Mouse (Mus musculus) cortical plate, adult 2 months (tissue): ENCODE measurements around the gene Arhgap24. TPM values are rescaled to one million over a fixed set of nuclear protein-coding genes. Genes with fewer than 3 reads are reported as not detected.

ENCODE experiments used
- H3K27ac ChIP-seq: fragments of 200-500 bp; 2 replicates; pipeline ENCODE4 v1.5.1; 2012; ENCODE audit warnings: low read length, control low read depth, inconsistent platforms; ENCODE audit not compliant: insufficient read depth
- H3K4me1 ChIP-seq: fragments of 200-500 bp; 2 replicates; pipeline ENCODE4 v1.6.1; 2011; ENCODE audit warnings: low read length; ENCODE audit not compliant: control insufficient read depth, insufficient read depth
- H3K4me3 ChIP-seq: fragments of 200-500 bp; 2 replicates; pipeline ENCODE4 v1.5.1; 2011; ENCODE audit warnings: mild to moderate bottlenecking, low read length, control low read depth; ENCODE audit not compliant: insufficient read depth
- CTCF ChIP-seq: fragments of 200-500 bp; IDR thresholded peaks from 2 replicates; pipeline ENCODE4 v1.5.1; 2011; ENCODE audit warnings: mild to moderate bottlenecking, control low read depth, low read length; ENCODE audit not compliant: insufficient read depth; ENCODE audit errors: extremely low read depth
- POLR2A ChIP-seq: fragments of 200-500 bp; IDR thresholded peaks from 2 replicates; pipeline ENCODE4 v1.6.1; 2011; ENCODE audit warnings: mild to moderate bottlenecking, low read length, control low read depth; ENCODE audit not compliant: insufficient read depth; ENCODE audit errors: extremely low read depth
- polyA plus RNA-seq: library from polyadenylated mRNA; depleted of rRNA; stranded (reverse); fragments of >200 nt; gene quantifications from 2 replicates; pipeline ENCODE4 v1.2.3, GENCODE M21; 2012

The Arhgap24 gene
- polyA plus RNA-seq, 1 experiment = 4.9 TPM

DNA sequence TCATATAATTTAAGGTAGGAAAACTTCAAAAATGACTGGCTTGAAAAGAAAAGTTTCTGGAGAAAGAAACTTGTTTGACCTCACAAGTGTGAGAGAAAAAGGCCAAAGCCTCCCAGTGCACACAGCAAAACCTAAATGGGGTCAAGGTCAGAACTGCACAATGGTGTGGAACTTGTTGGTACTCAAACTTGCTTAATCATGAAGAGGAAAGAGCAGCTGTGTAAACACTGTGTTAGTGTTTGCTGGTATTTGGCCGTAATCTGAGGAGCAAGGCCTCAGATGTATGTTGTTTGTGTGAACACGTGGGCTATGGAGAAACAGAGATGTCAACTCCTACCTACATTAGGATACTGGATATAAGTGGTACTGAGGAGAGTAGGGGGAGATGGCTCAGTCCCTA, 212.0 kb downstream of the Arhgap24 start:
- no peaks in the 10 kb centered on the region for H3K4me1 ChIP-seq
- H3K4me3 ChIP-seq = no peak overlapping the region
- H3K27ac ChIP-seq = no peak overlapping the region
- TF ChIP-seq CTCF = no peak
- TF ChIP-seq POLR2A = no peak

DNA sequence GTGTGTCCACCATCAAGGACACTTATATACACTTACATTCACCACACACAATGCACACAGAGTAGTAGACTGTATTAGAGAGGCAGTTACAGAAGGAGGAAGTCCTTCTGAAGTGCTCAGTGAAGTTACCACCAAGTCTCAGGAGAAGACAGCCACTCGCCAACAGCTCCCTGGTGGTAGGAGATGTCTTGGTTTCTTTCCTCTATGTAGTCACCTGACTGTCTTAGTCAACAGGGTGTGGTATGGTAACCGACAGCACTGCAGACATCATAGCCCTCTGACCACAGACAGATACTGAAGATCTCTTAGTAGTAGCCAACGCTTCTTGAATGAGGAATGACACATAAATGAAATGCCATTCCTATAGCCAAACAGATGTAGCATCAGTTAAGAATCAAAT, 212.7 kb downstream of the Arhgap24 start:
- H3K4me1 ChIP-seq = no peaks in the 10 kb centered on the region
- H3K27ac ChIP-seq = no peak overlapping the region
- no peak for TF ChIP-seq POLR2A
- TF ChIP-seq CTCF = no peak
- no peak overlapping the region for H3K4me3 ChIP-seq

DNA sequence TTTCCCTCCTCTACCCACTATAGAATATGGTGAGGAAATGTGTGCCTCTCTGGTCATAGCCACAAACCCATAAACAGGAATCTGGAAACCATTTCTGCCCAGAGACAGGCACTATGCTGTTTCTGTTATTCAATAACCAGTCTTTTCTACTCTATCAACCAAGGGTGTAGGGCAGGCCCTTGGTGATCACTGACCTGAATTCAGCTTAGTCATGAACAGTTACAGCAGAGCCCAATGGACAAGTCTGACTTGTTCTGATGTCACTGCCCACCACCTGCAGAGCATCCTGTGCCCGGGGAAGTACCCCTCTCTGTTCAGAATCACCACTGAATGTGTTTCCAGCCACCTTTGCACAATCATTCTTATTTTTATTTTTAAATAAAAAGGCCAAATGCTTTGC, 216.6 kb downstream of the Arhgap24 start:
- Histone ChIP-seq H3K4me1 (no peaks in the 10 kb centered on the region), H3K4me3 (no peak overlapping the region), H3K27ac (no peak overlapping the region)
- TF ChIP-seq POLR2A (no peak), CTCF (no peak)

DNA sequence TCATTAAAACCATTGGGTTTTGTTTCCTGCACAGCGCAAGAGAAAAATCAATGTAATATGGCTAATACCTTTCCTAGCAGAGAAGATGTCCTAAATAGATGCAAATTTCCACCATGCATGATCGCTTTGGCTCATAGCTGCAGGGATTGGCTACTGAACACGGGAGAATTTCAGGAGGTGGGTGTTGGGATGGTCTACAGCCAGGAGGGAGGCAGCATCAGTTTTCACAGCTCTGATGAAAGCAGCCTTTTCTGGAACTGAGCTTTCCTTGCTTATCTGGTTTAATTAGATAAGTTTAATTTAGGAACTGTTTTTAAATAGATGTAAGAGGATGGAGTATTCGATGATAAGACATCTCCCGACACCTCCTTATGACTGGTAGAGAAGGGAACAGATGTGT, 217.2 kb downstream of the Arhgap24 start:
- TF ChIP-seq POLR2A (no peak), CTCF (no peak)
- Histone ChIP-seq H3K27ac (no peak overlapping the region), H3K4me3 (no peak overlapping the region), H3K4me1 (no peaks in the 10 kb centered on the region)

DNA sequence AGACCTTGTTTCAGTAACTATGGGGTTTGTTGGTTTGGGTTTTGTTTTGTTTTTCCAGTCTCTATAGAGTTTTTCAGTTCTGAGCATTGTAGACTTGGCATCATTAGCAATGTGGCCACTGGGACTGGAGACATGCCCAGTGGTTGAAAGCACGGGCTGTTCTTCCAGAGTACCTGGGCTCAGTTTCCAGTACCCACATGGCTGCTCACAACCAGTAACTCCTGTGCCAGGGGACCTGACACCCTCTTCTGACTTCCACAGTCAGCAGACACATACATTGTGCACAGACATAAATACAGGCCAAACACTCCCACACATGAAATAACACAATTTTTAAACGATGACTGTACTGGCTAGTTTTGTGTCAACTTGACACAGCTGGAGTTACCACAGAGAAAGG, 217.7 kb downstream of the Arhgap24 start:
- no peak overlapping the region for H3K4me3 ChIP-seq
- TF ChIP-seq POLR2A = no peak
- no peak for TF ChIP-seq CTCF
- H3K27ac ChIP-seq = no peak overlapping the region
- no peaks in the 10 kb centered on the region for H3K4me1 ChIP-seq

DNA sequence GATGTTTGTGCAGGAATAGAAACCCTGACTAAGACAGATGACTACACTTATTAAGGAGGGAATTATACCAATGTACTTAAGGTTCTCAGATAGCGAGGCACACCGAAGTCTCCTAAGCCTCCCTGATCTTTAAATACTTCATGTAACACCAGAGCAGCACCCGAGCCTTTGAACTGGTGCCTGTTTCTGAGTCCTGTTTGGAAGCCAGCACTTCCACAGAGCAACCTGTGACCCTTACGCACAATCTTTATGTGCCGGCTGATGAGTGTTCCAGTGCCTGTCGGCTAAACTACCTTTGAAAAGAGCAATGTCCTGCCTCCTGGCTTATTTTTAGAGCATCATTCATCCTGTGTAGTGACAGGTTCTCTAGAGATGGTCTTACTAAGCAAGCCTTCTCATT, 221.4 kb downstream of the Arhgap24 start:
- H3K4me3 ChIP-seq = no peak overlapping the region
- no peak overlapping the region for H3K27ac ChIP-seq
- no peaks in the 10 kb centered on the region for H3K4me1 ChIP-seq
- TF ChIP-seq CTCF (no peak), POLR2A (no peak)

DNA sequence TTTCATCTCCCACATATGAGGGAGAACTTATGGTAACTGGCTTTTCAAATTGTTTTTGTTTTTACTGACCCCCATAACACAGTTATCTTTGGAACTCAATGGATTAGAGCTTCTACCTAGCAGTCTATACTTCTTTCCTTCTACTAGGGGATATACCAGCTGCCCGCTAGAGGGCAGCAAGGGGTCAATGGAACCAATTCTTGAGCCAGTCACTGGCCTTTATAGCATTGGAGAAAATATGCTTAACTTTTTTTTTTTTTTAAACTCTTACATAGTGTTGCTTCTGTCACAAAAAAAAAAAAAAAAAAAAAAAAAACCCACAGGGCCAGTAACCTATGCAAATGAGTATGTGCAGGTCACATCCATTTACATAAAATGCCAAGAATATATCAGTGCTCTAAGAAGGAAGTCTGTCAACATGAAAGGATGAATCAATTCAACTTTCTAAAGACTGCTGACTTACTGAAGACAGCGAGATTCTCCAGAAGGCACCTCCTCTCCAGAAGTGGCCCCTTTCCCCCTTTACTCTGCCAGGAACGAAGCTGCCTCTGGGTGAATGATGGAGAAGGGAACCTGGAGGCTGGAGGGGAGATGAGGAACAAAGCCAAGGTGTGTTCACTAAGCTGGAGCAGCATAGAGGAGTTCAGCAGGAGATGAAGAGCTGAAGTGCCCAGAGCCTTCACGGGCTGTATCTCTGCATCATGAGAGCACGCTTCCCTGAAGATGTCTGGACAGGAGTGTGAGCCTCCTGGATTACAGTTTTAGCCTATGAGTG, 222.3 kb downstream of the Arhgap24 start:
- H3K27ac ChIP-seq = no peak overlapping the region
- TF ChIP-seq CTCF (peak; percentile 76), POLR2A (no peak)
- no peaks in the 10 kb centered on the region for H3K4me1 ChIP-seq
- H3K4me3 ChIP-seq = no peak overlapping the region

DNA sequence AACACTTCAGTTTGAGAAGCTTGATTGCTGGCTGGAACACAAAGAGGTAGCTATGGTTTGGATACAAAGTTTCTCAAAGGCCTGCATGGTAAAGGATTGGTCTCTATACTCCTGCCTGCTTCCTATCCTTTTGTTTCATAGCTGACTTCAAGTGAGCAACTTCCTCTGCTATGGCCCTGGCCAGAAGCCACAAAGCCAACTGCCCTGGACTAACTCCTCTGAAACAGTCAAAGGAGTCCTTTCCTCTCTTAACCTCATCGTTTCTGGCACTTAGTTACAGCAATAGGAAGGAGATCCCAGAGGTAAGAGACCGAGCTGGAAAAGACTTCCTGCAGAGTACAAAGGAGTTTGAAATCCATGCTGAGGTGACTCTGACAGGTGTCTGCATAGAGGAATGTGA, 224.0 kb downstream of the Arhgap24 start:
- Histone ChIP-seq H3K4me1 (no peaks in the 10 kb centered on the region), H3K27ac (no peak overlapping the region), H3K4me3 (no peak overlapping the region)
- no peak for TF ChIP-seq CTCF
- no peak for TF ChIP-seq POLR2A

DNA sequence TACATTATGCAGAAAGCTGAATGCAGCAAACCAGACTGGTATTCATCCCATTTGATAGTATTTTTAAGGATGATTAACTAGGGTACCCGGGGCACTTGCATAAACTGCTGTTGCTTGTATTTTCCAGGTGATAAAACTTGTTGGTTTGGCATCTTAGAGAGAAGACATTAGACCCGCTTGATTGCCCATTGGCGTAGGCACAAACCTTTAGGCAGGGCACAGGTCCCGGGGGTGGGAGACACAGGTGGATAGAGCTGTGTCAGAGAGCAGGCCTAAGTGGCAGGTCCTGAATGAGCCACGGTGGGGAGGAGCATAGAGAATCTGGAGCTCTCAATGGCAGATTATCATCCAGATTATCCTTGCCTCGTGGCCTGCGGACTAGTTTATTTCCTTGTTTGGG, 229.1 kb downstream of the Arhgap24 start:
- H3K27ac ChIP-seq = no peak overlapping the region
- no peak for TF ChIP-seq POLR2A
- no peak for TF ChIP-seq CTCF
- H3K4me3 ChIP-seq = no peak overlapping the region
- H3K4me1 ChIP-seq = no peaks in the 10 kb centered on the region

DNA sequence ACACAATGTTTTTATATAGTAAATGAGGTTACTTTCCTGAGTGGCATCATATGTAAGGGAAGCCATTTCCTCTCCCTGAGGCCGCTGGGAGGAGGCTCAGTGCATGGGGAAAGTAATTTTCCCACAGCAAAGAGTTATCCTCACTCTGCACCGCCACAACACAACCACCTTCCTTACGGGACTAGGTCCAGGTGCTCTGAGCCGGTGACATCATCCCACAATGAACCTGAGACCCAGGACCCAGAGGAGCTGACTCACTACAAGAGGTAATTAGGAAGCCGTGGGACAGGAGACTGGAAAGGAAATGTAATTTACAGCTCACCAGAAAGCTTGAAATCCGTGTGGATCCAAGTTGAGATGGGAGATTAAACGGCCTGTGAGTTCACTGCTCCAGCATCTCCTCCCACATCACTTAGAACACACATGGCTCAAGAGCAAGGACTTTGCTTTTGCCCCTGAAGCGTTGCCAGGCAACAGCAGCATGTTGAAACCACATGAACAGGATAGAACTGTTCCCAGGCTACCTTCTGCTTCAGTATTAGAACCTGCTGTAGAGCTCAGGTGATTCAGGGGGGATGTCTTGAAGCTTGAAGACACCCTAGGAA, 238.3 kb downstream of the Arhgap24 start:
- Histone ChIP-seq H3K4me3 (no peak overlapping the region), H3K27ac (no peak overlapping the region), H3K4me1 (no peaks in the 10 kb centered on the region; the same call in 1 of the 2 replicates)
- no peak for TF ChIP-seq POLR2A
